ENCODE assay signal across 27 mouse cellular contexts in genomic region chr15:83478096-83478495, GRCm38 (mm10). TPM values are rescaled to one million over a fixed set of nuclear protein-coding genes. Genes with fewer than 3 reads are reported as not detected.
"Had no signal": no experiment of that assay in that cellular context is flagged by ENCODE, and none has a peak within 500 bp of the region (broad histone marks: within the 10 kb centered on the region; RNA-seq: fewer than 3 reads in every experiment).

No protein-coding gene starts in this region.

- H3K27ac ChIP-seq: gastrocnemius, adult 2 months; heart, adult 2 months; heart, embryonic 13.5 days; heart, embryonic 15.5 days; hindbrain, embryonic 13.5 days; hindbrain, embryonic 15.5 days; hindbrain, postnatal 0 days; limb, embryonic 13.5 days; limb, embryonic 15.5 days; liver, embryonic 12.5 days; liver, embryonic 14.5 days had no signal

- H3K9ac ChIP-seq: heart, embryonic 13.5 days; heart, embryonic 15.5 days; hindbrain, embryonic 13.5 days; hindbrain, embryonic 15.5 days; limb, embryonic 13.5 days; limb, embryonic 15.5 days; liver, embryonic 12.5 days; liver, embryonic 14.5 days had no signal

- DNase-seq: gastrocnemius, adult 2 months; gastrocnemius, postnatal 14 days; gastrocnemius, postnatal 36 days; heart, adult 11 months; heart, adult 2 months; heart, postnatal 14 days; heart, postnatal 36 days; kidney, adult 18-20 months; kidney, postnatal 10 days; layer of hippocampus, adult 9-11 months; layer of hippocampus, postnatal 36 days; left cerebral cortex, postnatal 4 days had no signal

- H3K4me2 ChIP-seq: heart, embryonic 11.5 days; heart, embryonic 13.5 days; heart, embryonic 15.5 days; hindbrain, embryonic 13.5 days; hindbrain, embryonic 15.5 days; limb, embryonic 13.5 days; limb, embryonic 15.5 days; liver, embryonic 12.5 days had no signal

- H3K27me3 ChIP-seq: heart, embryonic 13.5 days; heart, embryonic 15.5 days; hindbrain, embryonic 13.5 days; hindbrain, embryonic 15.5 days; limb, embryonic 13.5 days; limb, embryonic 15.5 days had no signal

- H3K4me3 ChIP-seq: gastrocnemius, adult 2 months; heart, adult 2 months; heart, embryonic 13.5 days; heart, embryonic 15.5 days; hindbrain, embryonic 13.5 days; hindbrain, embryonic 15.5 days; limb, embryonic 13.5 days; limb, embryonic 15.5 days; liver, embryonic 12.5 days had no signal

- H3K36me3 ChIP-seq: heart, embryonic 13.5 days; heart, embryonic 15.5 days; limb, embryonic 13.5 days; limb, embryonic 15.5 days; liver, embryonic 12.5 days had no signal

- H3K4me1 ChIP-seq: hindbrain, embryonic 15.5 days had no signal

- ATAC-seq: hindbrain, postnatal 0 days; intestine, embryonic 16.5 days; liver, embryonic 12.5 days had no signal

- H3K9me3 ChIP-seq: heart, embryonic 13.5 days; heart, embryonic 15.5 days; hindbrain, embryonic 13.5 days; hindbrain, embryonic 15.5 days; limb, embryonic 13.5 days; limb, embryonic 15.5 days; liver, embryonic 12.5 days had no signal

RNA-seq across cellular contexts. Expression of gene Bik, which starts 48.6 kb away (rescaled TPM):
- total RNA-seq: hematopoietic stem cell, adult 5-6 weeks; left cerebral cortex, adult 18-20 months; left cerebral cortex, postnatal 10 days; left cerebral cortex, postnatal 25 days; left cerebral cortex, postnatal 4 days had no signal
